Mouse (Mus musculus) ES-E14 (cell line): ENCODE measurements around the gene Prss27. TPM values are rescaled to one million over a fixed set of nuclear protein-coding genes. Genes with fewer than 3 reads are reported as not detected.
A peak's percentile ranks its signal among the peaks of the same experiment; 100 is the strongest.

ENCODE experiments used
- DNase-seq: peaks from one replicate; pipeline ENCODE4 v3.0.0-alpha.2; 2013; ENCODE audit warnings: low read depth, low spot score
- H3K27ac ChIP-seq: 2 replicates; pipeline ENCODE4 v1.5.1; 2012; ENCODE audit warnings: low read depth, mild to moderate bottlenecking, low read length, moderate library complexity, mixed read lengths; ENCODE audit not compliant: poor library complexity, insufficient read depth, severe bottlenecking
- H3K36me3 ChIP-seq: 2 replicates; pipeline ENCODE4 v1.6.1; 2012; ENCODE audit warnings: mild to moderate bottlenecking, low read length, moderate library complexity, mixed read lengths; ENCODE audit not compliant: control insufficient read depth, poor library complexity, insufficient read depth, severe bottlenecking
- H3K4me1 ChIP-seq, 2 experiments: fragments of 150-350 bp in 1 of 2; sonication (generic) in 1 of 2; 2 replicates each; pipeline ENCODE4 v1.6.1; 2012; ENCODE audit warnings: low read length in 2 of 2, mild to moderate bottlenecking in 1 of 2, mixed read lengths in 1 of 2; ENCODE audit not compliant: control insufficient read depth in 2 of 2, insufficient read depth in 2 of 2, poor library complexity in 1 of 2
- H3K4me3 ChIP-seq, 2 experiments: fragments of 150-350 bp in 1 of 2; sonication (generic) in 1 of 2; 2 replicates each; pipeline ENCODE4 v1.5.1; 2012; ENCODE audit warnings: low read length in 2 of 2, low read depth in 1 of 2, mild to moderate bottlenecking in 1 of 2, mixed read lengths in 1 of 2; ENCODE audit not compliant: insufficient read depth in 1 of 2, poor library complexity in 1 of 2, severe bottlenecking in 1 of 2
- H3K9ac ChIP-seq: 2 replicates; pipeline ENCODE4 v1.6.1; 2012; ENCODE audit warnings: low read depth, mild to moderate bottlenecking, low read length, mixed read lengths; ENCODE audit not compliant: poor library complexity, insufficient read depth, severe bottlenecking
- H3K9me3 ChIP-seq: fragments of 150-350 bp; sonication (generic); 2 replicates; pipeline ENCODE4 v1.6.1; 2012; ENCODE audit warnings: low read depth, mild to moderate bottlenecking, low read length; ENCODE audit not compliant: control insufficient read depth, insufficient read depth
- CHD2 ChIP-seq: IDR thresholded peaks from 2 replicates; pipeline ENCODE4 v1.6.1; 2014; ENCODE audit warnings: mild to moderate bottlenecking, low read depth, low read length, inconsistent platforms
- HCFC1 ChIP-seq: IDR thresholded peaks from 2 replicates; pipeline ENCODE4 v1.6.1; 2012; ENCODE audit warnings: low read length, inconsistent platforms, borderline replicate concordance; ENCODE audit not compliant: insufficient read depth
- MAFK ChIP-seq: IDR thresholded peaks from 2 replicates; pipeline ENCODE4 v1.6.1; 2014; ENCODE audit warnings: mild to moderate bottlenecking, low read depth, low read length, inconsistent platforms; ENCODE audit not compliant: insufficient read depth
- ZC3H11A ChIP-seq: IDR thresholded peaks from 2 replicates; pipeline ENCODE4 v1.6.1; 2012; ENCODE audit warnings: low read depth, mild to moderate bottlenecking, inconsistent platforms, low read length, borderline replicate concordance
- ZNF384 ChIP-seq: IDR thresholded peaks from 2 replicates; pipeline ENCODE4 v1.6.1; 2012; ENCODE audit warnings: low read depth, low read length, inconsistent platforms
- in situ Hi-C, 2 experiments: fragments of 600-800 bp; cut with MboI; formaldehyde crosslinking; loops; one replicate each; pipeline ENCODE4 v1.15.1; 2025; ENCODE audit warnings: low sequenced_read_pairs in 2 of 2, inconsistent platforms in 1 of 2; ENCODE audit not compliant: unreplicated experiment in 2 of 2
- total RNA-seq: library from RNA; depleted of rRNA; stranded (reverse); fragments of 300-350 nt; gene quantifications from 2 replicates; pipeline ENCODE4 v1.2.3, GENCODE M21; 2012

The Prss27 gene
- total RNA-seq, 1 experiment, result 0.31 TPM

DNA sequence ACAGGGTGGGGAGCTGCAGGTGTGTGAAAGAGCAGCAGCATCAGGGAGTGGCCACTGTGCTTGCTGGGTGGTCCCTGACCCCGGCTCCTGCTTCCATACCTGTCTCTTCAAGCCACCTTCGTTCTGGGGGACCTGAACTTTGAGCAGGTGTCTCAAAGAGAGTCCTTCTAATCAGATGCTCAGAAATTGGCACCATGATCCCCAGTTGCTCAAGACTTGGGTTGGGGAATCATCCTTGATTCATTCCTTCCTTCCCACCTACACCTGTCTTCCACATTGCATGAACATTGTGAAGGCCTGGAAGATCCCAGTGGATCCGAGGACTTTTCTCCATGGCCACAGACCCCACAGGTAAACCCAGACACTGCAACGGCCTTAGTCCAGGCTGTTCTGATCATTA is 29.8 kb upstream of the Prss27 start:
- Histone ChIP-seq H3K27ac (no peak overlapping the region), H3K4me3 (no peak overlapping the region), H3K4me1 (no peaks in the 10 kb centered on the region), H3K36me3 (no peaks in the 10 kb centered on the region), H3K9ac (no peak overlapping the region), H3K9me3 (no peaks in the 10 kb centered on the region)
- DNase-seq, result no peak
- in situ Hi-C loops, result no loop called here
- TF ChIP-seq HCFC1 (no peak), ZNF384 (no peak), MAFK (no peak), CHD2 (no peak), ZC3H11A (no peak)

DNA sequence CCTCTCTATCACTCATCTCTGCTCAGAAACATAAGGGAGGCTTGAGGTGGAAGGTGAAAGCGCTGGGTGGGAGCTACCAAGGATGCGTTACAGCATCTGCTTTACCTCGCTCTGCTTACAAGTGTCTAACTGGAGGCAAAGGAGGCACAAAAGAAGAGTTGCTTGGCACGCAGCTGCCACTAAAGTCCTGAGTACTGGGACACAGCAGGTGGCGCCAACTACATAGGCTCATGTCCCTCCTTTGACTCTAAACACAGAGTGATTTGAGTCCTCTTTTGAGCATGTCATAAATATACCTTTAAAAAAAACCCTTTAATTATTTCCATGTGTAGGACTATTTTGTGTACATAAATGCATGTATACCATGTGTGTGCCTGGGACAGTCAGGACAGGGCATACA is 28.3 kb upstream of the Prss27 start:
- Histone ChIP-seq H3K9me3 (no peaks in the 10 kb centered on the region), H3K27ac (no peak overlapping the region), H3K4me3 (no peak overlapping the region), H3K9ac (no peak overlapping the region), H3K36me3 (no peaks in the 10 kb centered on the region), H3K4me1 (peaks cover 0 to 3% of the 10 kb centered on the region in 2 experiments; a peak in 1 of 4 replicates)
- TF ChIP-seq ZC3H11A (no peak), ZNF384 (no peak), MAFK (no peak), HCFC1 (no peak), CHD2 (no peak)
- no peak for DNase-seq
- in situ Hi-C loops, result no loop called here

DNA sequence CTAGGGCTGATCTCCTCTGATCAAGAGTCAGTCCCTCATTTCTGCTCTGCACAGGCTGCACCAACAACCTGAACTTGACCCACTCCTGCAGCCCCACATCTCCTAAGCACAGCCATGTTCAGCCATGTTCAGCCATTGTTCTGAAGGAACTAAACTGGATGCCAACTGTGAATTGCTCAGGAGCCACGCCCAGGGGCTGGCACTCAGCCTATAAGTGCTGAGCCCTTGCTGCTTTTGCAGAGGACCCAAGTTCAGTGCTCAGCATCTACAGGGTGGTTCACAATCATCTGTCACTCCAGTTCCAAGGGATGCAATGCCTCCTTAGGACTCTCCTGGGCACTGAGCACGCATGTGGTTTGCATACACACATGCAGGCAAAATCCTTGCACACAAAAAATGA is 25.0 kb upstream of the Prss27 start:
- Histone ChIP-seq H3K4me3 (no peak overlapping the region), H3K36me3 (no peaks in the 10 kb centered on the region), H3K27ac (no peak overlapping the region), H3K9ac (no peak overlapping the region), H3K9me3 (no peaks in the 10 kb centered on the region), H3K4me1 (peaks cover 0 to 5% of the 10 kb centered on the region in 2 experiments; a peak in 1 of 4 replicates)
- TF ChIP-seq ZC3H11A (no peak), MAFK (no peak), HCFC1 (no peak)
- in situ Hi-C loops, result no loop called here
- DNase-seq, result no peak

DNA sequence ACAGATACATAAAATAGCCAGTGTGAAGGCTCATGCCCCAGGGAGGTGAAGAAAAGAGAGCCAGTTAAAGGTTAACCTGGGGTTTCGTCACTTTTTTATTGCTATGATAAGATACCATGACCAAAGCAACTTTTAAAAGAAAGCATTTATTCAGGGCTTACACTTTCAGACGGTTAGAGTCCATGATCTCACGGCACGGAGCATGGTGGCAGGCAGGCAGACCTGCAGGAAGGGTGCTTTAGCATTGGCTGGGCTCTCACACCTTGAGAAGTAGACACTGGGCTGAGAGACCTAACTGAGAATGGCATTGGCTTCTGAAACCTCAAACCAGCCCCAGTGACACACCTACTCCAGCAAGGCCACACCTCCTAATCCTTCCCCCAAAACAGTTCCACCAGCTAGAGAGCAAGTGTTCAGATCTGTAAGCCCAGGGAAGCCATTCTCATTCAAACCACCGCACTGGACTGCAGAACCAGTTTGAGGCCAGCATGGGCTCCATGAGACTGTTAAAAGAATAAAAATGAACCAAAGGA is 23.4 kb upstream of the Prss27 start:
- Histone ChIP-seq H3K36me3 (no peaks in the 10 kb centered on the region), H3K9ac (no peak overlapping the region), H3K9me3 (no peaks in the 10 kb centered on the region), H3K27ac (no peak overlapping the region), H3K4me3 (peak overlapping the region in 1 of 2 experiments; percentile 3; a peak in 1 of 4 replicates), H3K4me1 (peaks cover 0 to 5% of the 10 kb centered on the region in 2 experiments; a peak in 1 of 4 replicates)
- no peak for DNase-seq
- in situ Hi-C loops, result no loop called here
- TF ChIP-seq ZNF384 (no peak), HCFC1 (no peak), CHD2 (no peak), ZC3H11A (no peak), MAFK (no peak)

DNA sequence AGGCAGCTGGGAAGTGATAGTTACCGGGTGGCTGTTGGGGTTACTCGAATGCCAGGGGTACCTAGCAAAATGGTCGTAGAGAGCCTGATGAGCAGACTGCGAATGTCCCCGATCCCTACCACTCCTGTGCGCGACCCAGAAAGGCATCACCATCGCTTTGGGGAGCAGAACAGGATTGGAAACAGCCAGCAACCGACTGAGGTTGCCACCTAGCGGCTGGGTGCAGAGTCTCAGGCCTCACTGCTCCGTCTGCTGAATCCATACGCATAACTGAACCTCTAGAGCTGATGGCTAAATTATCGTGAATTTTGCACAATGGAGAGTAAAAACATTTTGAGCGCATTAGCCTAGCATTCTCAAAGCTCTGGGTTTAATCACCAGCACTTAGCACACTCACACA is 22.2 kb upstream of the Prss27 start:
- DNase-seq, result peak; percentile 72
- TF ChIP-seq CHD2 (no peak), ZNF384 (no peak)
- H3K36me3 ChIP-seq, result no peaks in the 10 kb centered on the region; the same call in 1 of the 2 replicates
- H3K4me3 ChIP-seq, result peak overlapping the region; percentile 51 to 55
- in situ Hi-C loops, result no loop called here
- peaks cover 0 to 5% of the 10 kb centered on the region in 2 experiments; a peak in 1 of 4 replicates for H3K4me1 ChIP-seq
- H3K9ac ChIP-seq, result peak overlapping the region; percentile 63
- H3K9me3 ChIP-seq, result no peaks in the 10 kb centered on the region
- H3K27ac ChIP-seq, result no peak overlapping the region
